Mouse (Mus musculus) heart, postnatal 0 days (tissue): Measurements from ENCODE around the gene Orc3.

Experiments used
- CTCF ChIP-seq: IDR thresholded peaks from 2 replicates; pipeline ENCODE4 v1.5.1; 2016; ENCODE audit warnings: antibody characterized with exemption, control low read depth, low read depth
- EP300 ChIP-seq: IDR thresholded peaks from 2 replicates; pipeline ENCODE4 v1.6.1; 2016; ENCODE audit warnings: antibody characterized with exemption, low read depth

DNA sequence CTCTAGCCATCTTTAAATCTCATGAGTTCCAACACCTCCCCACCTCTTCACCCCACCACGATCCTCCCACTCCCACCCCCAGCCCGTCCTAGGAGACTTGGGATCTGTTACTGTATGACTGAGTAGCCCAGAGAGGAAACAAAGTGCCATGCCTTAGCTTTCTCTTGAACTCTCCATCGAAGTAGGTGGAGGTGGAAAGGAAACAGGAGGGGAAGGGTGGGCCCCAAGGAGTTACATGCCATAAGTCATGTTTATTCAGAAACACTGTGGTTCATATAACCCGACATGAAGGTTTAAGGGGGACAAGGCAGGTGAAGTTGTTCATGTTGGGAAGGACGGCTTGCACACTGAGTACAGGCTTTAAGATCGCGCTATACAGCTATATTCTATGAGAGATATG, 22.6 kb upstream of the Orc3 start:
- TF ChIP-seq CTCF: no peak
- TF ChIP-seq EP300: no peak
